Mouse (Mus musculus) heart, adult 9 months (tissue): ENCODE results near the gene Slc6a17.

Experiments
- DNase-seq, 2 experiments: peaks; one replicate each; pipeline ENCODE4 v3.0.0; 2022; ENCODE audit warnings: low spot score in 2 of 2

Slc6a17 gene

DNA sequence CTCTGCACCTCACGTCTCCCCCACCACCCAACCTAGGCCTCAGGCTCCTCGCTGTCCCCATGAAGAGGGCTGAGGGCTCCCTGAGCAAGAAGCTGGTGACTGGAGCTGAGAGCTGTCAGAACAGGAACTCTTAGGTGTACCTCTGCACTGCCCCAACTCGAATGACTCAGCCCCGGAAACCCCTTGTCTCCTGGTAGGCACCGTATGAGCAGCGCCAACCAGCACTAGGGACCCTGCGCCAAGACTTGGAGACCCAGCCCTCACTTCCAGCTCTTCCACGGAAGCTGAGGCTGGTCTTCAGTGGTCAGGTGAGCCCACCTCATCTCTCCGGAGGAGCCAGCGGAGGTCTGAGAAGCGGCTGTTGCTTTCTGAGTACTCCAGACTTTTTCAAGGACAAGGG, 49.7 kb downstream of the Slc6a17 start:
- DNase-seq: no peak

DNA sequence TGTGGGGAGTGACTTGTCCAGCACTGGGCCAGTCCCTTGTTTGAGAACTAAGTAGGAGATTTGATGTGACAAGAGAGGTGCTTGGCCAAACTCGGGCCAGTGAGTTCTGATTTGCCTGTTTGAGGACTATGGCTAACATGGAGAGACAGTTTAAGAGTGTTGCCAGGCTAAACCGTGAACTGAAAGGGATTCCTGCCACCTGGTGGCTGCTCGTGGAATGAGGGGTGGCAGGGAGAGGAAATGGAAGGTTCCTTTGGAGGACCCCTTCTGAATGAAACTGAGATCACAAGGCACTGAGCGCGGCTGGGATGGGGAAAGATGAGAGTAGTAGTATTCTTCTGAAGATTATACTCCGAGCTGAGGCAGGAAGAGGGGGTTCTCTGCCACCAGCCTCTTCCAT, 51.2 kb downstream of the Slc6a17 start:
- DNase-seq: peak in 1 of 2 experiments; percentile 58

DNA sequence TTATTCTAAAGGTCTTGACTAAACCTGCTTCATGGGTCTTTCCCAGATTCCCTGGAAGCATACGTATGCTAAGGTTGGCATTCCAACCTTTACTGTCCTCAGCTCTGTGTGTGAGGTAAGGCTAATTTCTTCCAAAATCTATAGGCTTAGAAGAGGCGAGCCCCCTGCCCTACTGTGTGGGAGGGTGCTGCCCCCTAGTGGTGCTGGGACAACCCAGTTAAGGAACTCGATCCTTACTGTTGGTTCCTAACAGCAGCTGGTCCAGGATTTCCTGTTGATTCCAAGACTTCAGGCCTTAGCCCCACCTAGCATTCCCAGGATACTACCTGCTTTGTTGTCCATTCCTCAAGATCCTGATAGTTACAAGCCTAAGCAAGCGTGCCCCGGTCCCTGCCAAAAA, 55.7 kb downstream of the Slc6a17 start:
- peak; percentile 32 to 44 for DNase-seq

DNA sequence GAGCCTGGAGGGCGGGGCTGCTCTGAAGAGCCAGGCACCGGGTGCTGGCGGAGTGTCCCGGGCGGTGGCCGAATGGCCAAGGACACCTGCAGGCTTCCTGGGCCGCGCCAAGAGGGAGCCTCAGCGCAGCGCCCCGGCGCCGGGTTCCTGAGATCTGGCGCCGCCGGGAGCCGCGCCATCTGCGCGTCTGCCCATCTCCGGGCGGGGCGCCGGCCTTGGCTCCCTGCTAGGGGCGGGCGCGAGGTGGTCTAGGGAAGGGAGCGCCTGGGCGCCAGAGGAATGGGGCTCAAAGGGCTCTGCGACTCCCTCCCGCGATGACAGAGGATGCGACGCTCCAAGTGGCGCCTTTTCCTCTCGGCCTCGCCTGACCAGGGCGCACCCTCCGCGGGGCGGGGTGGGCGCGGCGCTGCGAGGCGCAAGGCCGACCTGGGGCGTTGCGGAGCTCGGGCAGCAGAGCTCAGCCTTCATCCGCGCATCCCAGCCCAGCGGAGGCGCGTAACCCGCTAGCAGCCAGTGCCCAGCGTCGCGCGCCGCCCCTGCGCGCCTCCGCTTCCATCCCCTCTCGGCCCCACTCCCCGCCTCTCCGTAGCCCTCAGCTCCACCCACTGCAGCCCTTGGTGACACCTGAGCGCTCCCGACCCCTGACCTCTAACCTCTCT, 57.9 kb downstream of the Slc6a17 start:
- no peak for DNase-seq

DNA sequence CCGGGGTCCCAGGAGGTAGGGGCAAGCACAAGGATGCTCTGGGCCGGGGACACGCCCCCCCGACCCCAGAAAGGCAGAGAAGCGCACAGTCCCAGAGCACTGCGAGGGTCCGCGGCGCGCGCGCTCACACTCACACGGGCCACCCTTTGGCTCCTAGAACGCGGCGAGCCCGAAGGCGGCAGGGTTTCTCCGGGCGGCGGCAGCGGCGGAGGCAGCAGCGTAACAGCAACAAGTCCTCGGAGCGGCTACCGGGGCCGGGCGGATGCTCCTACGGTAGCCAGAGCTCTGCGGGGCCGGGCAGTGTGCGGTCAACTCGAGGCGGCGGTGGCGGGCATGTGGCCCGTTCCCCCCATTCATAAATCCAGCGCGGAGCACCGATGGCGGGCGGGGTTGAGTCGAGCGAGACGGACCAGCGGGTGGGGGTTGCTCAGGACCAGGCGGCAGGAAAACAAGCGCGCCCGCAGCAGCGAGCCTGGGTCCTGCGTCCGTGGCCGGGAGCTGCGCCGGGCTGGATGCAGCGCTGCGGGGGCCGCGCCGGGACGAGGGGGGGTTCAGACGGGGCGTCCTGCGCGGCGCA, 58.5 kb downstream of the Slc6a17 start, which contains the start of gene Kcnc4:
Gene Kcnc4, minus strand, starts transcription at position 357 of the 577 bp plus-strand sequence.
- DNase-seq: no peak

DNA sequence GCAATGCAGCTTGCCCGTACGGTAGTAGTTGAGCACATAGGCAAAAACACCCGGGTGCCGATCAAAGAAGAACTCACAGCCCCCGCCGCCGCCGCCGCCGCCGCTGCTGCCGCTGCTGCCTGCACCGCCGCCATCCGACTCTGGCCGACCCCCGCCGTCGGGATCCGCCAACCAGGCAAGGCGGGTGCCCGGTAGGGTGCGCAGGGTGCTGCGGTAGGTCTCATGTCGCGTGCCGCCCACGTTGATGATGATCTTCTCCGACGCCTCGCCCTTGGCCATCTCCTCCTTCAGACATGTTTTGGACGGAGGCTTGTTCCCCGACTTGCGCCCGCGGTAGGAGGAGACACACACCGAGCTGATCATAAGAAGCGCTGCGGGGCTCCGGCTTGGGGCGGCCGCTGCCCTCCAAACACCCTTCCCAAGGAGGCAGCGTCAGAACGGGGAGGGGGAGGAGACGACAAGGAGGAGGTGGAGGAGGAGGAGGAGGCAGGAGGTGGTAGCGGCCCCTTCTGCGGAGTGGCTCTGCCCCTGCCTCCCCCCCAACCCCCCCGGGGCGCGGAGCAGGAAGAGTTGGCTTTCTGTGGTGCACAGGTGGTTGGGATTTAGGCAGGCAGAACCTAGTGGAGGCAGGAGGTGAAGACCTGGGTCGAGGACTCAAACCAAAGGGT, 59.2 kb downstream of the Slc6a17 start:
- DNase-seq: no peak

DNA sequence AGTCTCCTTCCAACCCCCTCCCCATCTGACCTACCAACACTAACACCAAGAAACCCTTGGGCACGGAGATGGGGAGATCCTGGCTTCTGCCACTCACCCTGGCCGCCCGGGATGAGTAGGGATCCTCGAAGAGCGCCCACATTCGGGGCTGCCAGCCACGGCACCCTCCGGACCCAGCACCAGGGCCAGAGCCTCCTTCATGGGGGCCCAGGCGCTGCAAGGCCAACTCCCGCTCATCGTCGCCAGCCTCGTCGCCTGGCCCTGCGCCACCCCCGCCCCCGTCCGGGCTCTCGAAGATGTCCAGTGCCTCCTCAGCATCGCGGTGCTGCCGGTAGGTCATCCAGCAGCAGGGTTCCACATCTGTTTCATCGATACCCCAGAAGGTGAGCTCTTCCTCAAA, 59.7 kb downstream of the Slc6a17 start:
- DNase-seq: no peak

DNA sequence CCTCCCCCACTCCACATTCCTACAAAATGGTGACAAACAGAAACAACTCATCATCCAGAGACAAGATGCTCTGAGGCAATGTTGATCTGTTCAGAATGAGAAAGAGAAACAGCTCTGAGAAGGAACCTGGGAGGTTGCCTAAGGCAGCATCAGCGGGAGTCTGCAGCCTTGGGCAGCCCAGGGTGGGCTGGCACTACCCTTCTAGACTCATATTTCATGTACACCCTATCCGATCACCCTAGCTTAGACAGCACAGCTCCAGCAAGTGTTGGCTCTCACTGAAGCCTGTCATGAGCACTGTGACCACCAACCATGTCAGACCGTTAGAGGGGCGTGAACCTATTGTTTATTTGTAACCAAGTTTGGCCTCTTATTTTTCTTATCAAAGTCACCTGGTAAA, 63.5 kb downstream of the Slc6a17 start:
- DNase-seq: no peak

DNA sequence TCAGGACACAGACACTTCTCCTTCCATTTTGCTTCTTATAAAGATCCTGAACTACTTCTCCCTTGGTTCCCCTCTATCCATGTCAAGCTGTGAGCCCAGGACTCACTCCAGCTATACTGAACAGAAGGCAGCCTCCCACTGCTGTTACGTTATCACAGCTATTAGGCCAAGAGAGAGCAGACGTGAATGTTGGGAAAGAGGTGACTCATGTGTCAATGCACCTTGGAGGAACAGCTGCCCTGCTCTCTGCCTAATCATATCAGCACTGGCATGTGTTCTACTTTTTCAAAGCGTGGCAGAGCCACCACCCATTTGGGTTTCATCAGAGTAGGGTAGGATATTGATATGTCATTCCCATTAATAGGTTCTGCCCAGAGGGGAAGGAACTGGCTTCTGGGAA, 71.0 kb downstream of the Slc6a17 start:
- DNase-seq: no peak

DNA sequence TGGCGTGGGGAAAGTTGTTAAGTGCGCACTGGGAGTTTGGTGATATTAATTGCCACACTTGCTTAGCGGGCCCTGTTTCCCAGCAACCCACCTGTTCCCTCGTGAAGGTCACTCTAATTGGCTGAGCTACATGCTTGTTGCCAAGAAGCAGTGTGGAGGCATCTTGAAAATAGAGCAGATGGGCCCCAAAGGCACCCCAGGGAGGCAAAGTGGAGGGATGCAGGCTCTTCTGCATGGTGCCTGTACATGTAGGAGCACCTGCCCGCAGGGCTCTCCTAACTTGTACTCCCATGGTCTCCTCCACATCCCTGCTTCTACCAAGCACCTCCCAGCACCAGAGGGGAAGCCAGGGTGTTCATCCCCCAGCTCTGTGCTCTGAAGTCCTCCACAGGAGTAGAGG, 74.0 kb downstream of the Slc6a17 start:
- DNase-seq: no peak

DNA sequence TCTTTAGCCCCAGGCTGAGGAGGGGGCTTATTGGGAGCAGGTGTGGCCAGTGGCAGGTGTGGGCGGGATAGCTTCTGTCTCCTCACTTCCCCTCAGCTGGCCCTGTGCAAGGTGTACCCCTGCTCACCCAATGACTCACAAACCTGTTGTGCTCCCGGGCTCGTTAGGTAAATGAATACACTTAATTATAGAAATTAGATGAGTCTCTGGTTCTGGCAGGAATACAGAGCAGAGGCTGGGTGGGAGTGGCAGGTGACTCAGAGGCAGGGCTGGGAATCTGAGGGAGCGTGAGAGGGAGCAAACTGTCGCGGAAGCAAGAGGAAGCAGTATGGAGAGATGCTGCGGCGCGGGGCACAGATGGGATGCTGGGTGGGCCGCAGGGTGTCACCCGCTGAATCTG, 75.6 kb downstream of the Slc6a17 start:
- DNase-seq: no peak

DNA sequence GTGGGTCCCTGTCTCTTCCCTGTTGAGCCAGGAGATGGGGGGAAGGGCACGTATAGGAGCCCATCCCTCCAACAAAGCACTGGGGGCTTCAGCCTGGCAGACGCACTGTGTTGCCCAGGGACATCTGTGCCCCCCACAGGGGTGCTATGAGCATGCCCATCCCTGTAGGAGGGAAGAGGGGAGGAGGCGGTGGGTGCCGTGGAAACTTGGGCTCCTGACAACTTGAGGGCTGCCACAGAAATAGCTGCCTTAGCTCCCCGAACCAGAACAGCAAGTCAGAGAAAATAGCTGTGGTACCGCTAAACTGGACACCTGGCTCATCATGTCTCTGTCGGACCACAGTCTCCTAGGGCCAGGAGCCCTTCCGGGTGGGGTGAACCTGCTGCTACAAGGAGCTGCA, 76.5 kb downstream of the Slc6a17 start:
- DNase-seq: no peak

DNA sequence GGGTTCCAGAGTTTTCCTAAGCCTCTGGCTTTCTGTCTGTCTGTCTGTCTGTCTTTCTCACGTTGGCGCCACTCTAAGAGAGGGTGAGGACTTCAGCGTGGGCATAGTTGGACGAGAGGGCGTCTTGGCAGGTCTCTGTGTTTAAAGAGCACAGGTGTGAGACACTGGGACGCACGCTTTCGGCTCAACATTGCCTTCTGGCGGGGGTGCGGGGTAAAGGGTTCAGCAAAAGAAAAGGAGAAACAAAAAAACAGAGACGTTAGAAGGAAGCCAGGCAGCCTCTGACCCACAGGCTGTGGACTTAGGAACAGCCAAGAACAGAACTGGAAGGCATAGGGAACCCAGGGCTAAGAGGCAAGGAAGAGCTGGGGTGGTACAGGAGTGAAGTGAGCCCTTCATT, 78.5 kb downstream of the Slc6a17 start:
- no peak for DNase-seq

DNA sequence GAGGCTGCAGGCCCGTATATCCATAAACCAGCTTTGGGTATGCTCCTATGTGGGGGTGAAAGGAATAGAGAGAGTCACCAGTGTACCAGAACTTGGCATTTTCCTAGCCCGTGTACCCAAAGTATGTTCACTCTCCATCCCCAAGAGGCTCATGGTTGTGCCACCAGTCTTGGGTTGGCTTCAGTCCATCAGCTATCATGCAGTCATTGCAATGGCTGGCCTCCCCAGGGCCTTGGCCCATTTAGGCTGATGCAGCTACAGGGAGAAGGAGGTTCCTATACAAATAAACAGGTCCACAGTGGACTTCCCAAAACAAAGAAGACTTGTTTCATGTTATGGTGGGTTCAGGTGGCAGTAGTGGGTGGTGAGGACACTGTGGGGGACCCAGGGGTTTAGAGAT, 80.2 kb downstream of the Slc6a17 start:
- no peak for DNase-seq

DNA sequence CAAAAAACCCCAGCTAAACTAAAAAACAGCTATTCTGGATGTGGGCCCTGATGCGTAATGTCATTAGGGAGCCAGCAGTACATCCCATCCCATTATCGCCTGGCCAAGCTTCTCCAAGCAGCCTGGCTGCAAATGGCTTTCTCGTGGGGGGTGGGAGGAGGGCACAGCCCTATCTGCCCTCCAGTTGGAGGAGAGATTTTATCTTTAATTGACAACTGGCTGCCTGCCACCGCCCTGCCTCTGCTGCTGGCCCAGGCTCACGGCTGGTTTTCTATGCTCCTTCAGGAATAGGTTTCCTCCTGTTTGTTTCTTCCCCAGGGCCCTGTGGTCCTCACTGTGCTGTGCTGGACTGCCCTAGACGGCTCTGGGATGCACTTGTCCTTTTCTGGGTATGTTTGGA, 81.4 kb downstream of the Slc6a17 start:
- DNase-seq: no peak

DNA sequence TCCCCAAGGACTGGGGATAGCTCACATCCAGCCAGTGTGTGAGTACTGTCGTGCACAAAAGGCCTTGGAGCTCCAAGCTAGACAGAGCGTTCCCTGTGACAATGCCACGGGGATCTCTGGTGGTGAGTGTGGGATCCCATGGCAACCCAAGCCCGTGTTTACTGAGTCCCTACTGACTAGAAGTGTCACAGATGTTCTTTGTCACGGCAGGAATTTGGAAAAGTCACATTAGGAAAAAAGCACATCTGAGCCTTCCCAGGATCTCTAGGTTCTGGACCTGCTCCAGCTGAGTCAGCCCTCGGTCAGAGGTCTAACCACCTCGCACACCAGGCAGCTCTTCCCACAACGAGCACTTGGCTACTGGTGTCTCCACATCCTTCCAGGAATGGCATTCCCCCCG, 84.2 kb downstream of the Slc6a17 start:
- DNase-seq: peak; percentile 54 to 62

DNA sequence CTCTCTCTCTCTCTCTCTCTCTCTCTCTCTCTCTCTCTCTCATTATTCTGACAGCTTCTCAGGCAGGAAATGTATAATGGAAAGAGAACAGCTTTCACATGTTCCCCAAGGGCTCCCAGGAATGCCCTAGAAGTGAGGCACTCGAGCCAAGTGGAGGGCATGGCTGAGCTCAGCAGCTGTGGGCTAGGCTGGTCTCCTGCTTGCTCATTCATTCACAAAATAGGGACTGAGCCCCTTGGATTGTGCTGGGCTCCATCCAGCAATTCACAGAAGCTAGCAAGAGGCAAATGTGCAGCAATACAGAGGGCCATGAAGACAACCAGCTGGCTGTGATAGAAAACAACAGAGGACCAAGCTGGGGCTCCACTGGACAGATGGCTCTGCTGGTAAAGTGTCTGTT, 86.5 kb downstream of the Slc6a17 start:
- DNase-seq: no peak

DNA sequence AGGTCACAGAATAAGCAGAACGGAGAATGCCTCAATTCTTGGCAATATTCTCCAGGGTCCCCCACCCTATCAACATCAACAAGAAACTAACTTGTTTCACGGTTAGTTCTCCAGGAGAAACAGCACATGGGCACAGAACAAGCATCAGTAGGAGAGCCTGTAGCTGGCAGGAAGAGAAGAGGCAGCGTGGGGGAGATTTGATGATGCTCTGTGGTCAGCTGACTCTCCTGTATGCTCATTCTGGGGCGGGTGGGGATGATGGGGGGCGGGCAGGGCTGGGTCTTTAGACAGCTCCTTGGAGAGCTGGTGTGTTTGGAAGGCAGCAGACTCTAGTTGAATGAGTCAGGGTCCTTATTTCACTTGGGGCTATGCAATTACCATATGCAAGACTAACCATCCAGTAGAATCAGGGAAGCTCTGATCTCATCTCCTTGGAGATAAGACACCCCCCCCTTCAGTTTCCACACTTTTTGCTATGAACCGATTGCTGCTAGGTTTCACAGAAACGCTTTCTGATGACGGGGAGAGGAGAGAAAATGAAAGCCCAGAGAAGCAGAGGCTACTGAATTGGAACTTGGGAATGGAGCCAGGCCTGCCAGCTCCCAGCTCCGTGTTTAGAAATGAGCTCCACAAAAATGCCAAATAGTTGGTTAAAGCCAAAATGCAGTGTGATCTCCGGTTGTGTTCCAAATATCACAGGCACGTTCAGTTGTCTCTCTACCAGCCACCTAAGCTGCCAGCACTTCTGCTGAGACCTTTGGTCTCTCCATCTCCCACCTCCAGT, 93.4 kb downstream of the Slc6a17 start:
- no peak for DNase-seq

DNA sequence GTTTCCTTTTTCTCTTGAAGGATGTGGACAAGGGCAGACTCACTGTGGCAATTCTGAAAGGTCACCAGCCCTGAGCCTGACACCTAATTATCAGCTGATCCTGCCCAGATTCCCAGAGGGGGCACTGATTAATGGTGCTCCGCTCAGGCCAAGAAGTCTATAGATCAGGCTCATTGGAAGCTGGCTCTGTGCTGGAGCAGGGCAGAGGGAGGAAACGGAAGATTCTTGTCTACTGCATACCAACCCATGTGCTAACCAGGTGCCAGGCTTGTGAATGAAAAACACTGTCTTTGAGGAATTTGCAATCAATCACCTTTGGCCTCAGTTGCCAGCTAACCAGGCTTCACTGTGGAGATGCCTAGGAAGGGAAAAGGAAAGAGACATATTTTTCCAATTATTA, 97.7 kb downstream of the Slc6a17 start:
- no peak for DNase-seq
